Mouse (Mus musculus): ENCODE results near the gene Gm26920.
"Not testable (repeated sequence)": the region's sequence is repeated elsewhere in the genome, so short reads cannot be mapped to it uniquely, and the experiment has no call there.

The Gm26920 gene

DNA sequence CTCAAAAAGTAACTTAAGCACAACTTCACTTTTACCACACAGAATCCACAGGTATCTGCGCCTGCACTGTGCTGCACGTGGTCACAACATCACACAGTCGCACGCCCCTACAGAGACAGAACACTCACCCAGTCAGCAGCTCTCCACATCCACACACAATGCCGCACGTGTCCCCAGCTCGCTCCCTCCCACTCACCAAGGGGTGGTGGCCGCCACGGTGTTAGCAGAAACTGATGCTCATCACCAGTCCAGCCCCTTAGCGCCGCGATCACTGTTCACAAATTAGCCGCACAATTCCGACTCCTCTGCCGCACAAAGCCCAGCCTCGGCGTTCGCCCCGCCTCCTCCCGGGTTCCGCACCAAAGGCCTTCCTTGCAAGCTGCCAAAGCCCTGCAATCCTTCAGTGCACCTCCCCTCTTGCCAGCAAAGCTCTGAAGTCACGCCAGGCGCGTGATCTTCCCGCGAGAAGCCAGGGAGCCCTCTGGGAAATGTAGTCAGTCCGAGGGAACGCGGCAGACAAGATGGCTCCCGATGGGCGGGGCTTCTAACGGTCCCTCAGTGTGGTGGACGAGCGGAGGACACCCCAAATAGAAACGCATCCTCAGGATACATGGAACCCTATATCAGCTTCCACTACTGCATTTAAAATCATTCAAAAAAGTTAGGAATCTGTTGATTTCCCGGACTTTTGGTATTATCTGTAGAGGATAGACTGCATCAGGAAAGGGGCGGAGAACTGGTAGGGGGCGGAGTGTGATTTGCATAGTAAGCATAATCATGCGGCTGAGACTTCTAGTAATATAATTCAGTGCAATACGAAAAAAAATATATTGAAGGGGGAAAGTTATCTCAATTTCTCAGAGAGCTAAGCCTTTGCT lies at the start of gene Gm26920, which contains the start of gene Zfp566:
Gm26920 (minus strand) TSS at position 319 of the 878 bp plus-strand sequence.
Zfp566 (minus strand) TSS at position 436 of the 878 bp plus-strand sequence.
- peak; percentile 98 for DNase-seq (ENCODE audit: low read depth, low spot score)

- DNase-seq (ENCODE audit: low read depth, low spot score): no peak
Observed at GRCm38 (mm10) chr7:30136826-30137225, 46.6 kb upstream of the Gm26920 start.

DNA sequence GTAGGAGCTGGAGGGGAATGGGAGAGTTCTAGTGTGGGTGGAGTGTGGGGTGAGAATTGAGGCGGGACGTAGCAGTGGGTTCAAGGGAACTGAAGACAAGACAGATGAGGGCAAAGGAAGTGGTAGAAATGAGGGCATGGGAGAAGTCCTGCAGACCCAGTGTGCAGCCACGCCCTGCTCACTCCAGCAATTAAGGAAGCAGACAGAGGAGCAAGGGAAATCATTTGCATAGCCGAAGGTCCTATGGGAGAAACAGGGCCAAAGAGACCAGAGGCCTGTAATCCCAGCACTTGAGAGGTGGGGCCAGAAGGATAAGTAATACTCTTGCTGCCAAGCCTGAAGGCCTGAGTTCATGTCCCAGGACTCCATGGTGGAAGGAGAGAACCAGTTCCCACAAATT lies 42.2 kb upstream of the Gm26920 start:
- no peak for DNase-seq (ENCODE audit: low read depth, low spot score)

- no peak for DNase-seq (ENCODE audit: low read depth, low spot score)
Observed at GRCm38 (mm10) chr7:30129900-30130299, 39.7 kb upstream of the Gm26920 start.

DNA sequence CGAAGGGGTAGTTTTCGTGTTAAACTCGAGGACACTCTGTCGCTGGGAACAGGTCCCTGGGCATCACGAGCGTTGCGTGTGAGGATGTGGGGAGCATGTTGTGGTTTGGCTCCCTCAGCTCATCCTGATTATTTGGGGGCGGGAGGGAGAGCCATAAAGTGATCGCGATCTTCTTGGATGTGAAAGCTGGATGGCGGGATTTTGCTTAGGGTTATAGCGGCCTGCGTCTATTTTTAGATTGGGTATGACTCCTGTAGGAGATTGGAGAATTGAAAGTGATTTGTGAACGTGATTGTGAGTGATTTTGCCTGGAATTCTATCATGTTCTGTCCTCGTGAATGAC lies 31.9 kb upstream of the Gm26920 start:
- DNase-seq (ENCODE audit: low read depth, low spot score): peak; percentile 13

DNA sequence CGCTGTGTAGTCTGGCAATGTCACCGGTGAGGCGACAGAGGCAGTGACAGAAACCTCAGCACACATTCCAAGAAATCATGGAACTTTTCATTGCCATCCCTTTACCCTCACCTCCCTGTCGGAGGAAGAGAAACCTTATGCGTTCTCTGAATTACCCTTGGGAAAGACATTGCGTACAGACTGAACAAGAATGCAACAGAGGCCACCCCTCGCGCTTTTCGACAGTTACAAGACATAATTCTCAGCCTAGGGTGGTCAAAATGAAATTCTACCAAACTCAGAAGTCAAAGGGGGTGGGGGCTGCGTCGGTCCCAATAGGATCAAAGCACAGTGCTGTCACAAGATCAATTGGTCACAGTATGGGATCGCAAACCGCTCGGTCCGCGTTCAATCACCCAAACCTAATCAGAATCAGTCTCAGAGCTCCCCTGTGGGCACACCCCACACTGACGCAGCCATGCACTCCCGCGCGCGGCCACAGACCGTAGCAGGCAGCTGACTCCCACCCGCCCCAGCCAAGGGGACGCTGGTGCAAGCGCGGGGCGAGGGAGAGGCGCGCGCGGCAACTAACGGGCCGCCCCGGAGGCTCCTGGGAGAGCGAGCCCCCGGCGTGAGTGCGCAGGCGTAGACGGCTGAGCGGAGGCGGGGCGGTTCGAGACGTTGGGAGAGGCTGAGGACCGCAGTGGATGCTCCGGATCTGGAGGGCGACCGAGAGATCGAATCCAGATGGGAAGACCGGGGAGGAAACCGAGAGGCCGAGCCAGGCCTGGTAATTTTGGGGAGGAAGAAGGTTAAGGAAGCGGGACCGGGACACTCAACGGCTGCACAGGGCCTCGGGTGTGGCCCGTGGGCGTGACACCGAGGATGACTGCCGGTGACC lies 31.3 kb upstream of the Gm26920 start, which contains the start of gene Zfp382:
Zfp382 (plus strand) TSS at position 635 of the 880 bp plus-strand sequence.
- DNase-seq (ENCODE audit: low read depth, low spot score): peak; percentile 85

DNA sequence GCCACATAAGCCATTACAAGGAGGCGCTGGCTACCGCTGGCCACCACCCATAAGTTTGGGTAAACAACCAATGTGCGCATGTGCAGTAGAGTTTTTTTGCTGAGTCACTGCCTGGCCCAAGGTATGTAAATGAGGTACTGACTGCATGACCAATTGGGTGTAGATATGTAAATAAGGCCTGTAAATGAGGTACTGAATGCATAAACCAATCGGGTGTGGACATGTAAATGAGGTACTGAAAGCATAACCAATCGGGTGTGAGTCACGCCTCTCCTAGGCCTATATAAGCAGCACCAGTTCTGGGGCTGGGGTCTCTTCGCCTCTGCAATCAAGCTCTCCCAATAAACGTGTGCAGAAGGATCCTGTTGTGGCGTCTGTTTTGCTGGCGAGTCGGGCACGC lies 27.7 kb upstream of the Gm26920 start:
- not testable (repeated sequence) for DNase-seq (ENCODE audit: low read depth, low spot score)

GRCm38 (mm10) chr7:30116076-30116475 lies 25.9 kb upstream of the Gm26920 start:
- DNase-seq (ENCODE audit: low read depth, low spot score): no peak

DNA sequence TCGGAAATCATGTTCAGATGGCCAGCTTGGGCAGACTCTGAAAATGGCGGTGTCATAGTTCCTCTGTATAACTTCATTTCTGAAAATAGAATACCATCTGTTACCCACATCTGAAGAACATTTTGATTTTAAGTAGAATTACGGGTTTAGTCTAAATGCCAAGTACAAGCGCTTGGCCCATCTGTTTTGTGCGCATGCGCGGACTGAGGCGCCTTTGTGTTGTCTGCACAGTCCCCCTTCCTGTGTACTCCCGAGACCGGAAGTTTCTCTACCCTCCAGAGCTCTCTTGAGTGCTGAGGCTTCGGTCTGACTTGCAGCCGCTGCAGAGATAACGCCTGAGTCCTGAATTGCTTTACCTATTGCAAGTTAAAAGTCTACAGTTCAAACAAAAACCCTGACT lies 9.1 kb upstream of the Gm26920 start:
- no peak for DNase-seq (ENCODE audit: low read depth, low spot score)

DNA sequence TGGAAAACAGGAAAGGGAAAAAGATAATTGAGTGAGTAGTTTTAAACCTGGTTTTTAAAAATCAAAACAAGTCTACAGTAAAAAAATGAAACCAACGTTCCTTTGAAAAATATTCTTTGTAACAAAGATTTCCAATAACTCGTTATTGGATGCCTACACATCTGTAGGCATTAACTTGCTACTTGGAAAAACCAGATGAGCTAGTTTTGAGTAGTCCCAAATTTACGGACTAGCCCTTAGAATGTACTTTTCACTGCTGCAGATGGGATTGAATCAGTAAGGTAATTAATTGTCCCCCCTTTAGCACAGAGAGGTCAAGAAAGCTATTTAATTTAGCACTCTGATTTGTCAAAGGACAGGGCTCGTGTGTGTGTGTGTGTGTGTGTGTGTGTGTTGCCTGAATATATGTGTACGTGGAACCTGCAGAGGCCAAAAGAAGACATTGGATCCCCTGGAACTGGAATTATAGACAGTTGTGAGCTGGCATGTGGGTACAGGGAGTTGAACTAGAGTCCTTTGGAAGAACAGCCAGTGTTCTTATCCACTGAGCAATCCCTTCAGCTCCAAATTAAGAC lies 5.4 kb upstream of the Gm26920 start:
- no peak for DNase-seq (ENCODE audit: low read depth, low spot score)

DNA sequence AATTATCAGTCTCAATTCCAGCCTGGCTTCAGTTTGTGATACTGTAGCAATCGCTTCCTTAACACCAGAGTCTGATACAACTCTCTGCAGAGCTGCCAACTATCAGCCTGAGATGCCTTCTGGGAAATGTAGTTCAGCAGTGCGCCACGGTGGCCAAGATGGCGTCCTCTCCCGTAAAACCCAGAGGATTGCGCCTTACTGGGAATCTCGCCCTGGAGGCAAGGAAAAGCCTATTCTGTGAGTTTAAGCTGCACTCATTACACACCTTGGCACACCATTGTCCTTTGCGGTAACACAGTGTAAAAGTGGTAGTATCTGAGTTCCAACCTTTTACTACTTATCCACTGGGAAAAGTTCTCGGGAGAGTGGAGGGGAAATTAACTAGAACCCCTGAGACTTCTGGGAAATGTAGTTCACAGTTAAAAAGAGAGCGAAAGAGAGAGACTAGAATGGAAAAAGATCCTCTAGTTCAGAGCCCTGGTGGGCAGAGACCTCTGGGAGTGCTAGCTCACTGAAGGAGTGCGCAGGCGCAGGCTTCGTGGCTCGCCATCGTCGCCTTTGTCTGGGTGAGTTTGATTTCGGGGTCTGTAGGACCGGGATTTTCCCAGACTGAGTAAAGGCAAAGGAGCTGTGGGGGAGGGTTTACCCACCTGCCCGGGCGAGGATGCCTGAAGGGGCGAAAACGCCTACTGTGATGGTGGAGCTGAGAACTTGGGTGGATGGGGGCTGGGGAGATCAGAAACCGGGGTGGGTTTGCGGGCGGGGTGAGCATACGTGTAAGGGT lies 4.6 kb upstream of the Gm26920 start, which contains the start of gene Zfp260:
Zfp260 (plus strand) TSS at position 132 of the 784 bp plus-strand sequence.
- DNase-seq (ENCODE audit: low read depth, low spot score): peak; percentile 96

- DNase-seq (ENCODE audit: low read depth, low spot score): no peak
Observed at GRCm38 (mm10) chr7:30093918-30094415, 3.8 kb upstream of the Gm26920 start.

GRCm38 (mm10) chr7:30092666-30093065 lies 2.5 kb upstream of the Gm26920 start:
- no peak for DNase-seq (ENCODE audit: low read depth, low spot score)

GRCm38 (mm10) chr7:30090970-30091585 lies 868 bp upstream of the Gm26920 start:
- DNase-seq (ENCODE audit: low read depth, low spot score): no peak

DNA sequence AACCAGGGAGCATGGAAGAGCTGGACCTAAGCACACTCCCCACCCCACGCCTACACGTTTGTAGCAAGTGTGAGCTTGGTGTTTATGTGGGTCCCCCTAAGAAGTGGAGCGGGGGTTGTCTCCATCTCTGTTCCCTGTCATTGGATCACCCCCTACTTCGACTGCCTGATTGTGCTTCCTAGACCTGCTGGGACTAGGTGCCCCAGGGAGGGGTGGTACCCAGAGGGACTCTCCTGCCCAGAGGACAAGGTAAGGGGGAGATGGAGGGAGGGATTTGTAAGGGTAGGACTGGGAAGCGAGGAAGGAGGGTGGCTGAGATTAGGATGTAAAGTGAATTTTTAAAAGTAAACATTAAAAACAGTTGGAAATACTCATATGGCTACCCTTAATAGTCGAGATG lies 805 bp downstream of the Gm26920 start:
- DNase-seq (ENCODE audit: low read depth, low spot score): no peak

GRCm38 (mm10) chr7:30086524-30086923 lies 3.7 kb downstream of the Gm26920 start:
- no peak for DNase-seq (ENCODE audit: low read depth, low spot score)

GRCm38 (mm10) chr7:30072146-30073028 lies 17.8 kb downstream of the Gm26920 start, which contains the start of gene Zfp82:
Gene Zfp82, minus strand, starts transcription at chr7:30072900.
- peak; percentile 90 for DNase-seq (ENCODE audit: low read depth, low spot score)

GRCm38 (mm10) chr7:30064622-30065021 lies 25.6 kb downstream of the Gm26920 start:
- DNase-seq (ENCODE audit: low read depth, low spot score): no peak

DNA sequence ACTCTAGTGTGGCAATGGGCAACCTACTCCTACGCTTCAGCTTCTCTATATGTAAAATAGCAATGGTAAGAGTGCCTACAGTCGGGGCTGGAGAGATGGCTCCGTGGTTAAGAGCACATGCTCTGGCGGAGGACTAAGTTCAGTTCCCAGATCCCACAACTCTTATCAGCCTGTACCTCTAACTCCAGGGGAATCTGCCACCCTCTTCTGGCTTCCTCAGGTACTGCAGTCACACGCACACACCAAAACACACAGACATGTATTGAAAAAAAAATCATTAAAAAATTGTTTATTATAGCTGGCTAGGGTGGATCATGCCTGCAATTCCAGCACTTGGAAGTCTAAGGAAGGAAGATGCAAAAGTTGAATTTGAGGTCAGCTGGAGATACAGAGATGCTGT lies 27.7 kb downstream of the Gm26920 start:
- peak; percentile 14 for DNase-seq (ENCODE audit: low read depth, low spot score)

Measured in forelimb bud, embryonic 11.5 days (tissue).